Mouse (Mus musculus) heart, embryonic 16.5 days (tissue): ENCODE measurements around the gene Nop2. TPM values are rescaled to one million over a fixed set of nuclear protein-coding genes. Genes with fewer than 3 reads are reported as not detected.

Experiments
- ATAC-seq: fragments of 200-750 bp; cut with Nextera tagmentation; replicated peaks from 2 replicates; pipeline ENCODE4 v1.8.0; 2017; ENCODE audit warnings: moderate number of reproducible peaks; ENCODE audit not compliant: insufficient read depth, low FRiP score; ENCODE audit errors: extremely low read depth
- H3K27ac ChIP-seq: fragments of 300-500 bp; sonication (generic); 2 replicates; pipeline ENCODE4 v1.5.1; 2014; ENCODE audit warnings: mild to moderate bottlenecking, low read length, control low read depth, moderate library complexity
- H3K27me3 ChIP-seq: fragments of 300-500 bp; sonication (generic); 2 replicates; pipeline ENCODE4 v1.6.1; 2014; ENCODE audit warnings: low read length, mixed read lengths; ENCODE audit not compliant: control insufficient read depth, insufficient read depth
- H3K36me3 ChIP-seq: fragments of 300-500 bp; sonication (generic); 2 replicates; pipeline ENCODE4 v1.6.1; 2014; ENCODE audit not compliant: control insufficient read depth, insufficient read depth
- H3K4me1 ChIP-seq: fragments of 300-500 bp; sonication (generic); 2 replicates; pipeline ENCODE4 v1.6.1; 2014; ENCODE audit warnings: low read length, mixed read lengths; ENCODE audit not compliant: control insufficient read depth, insufficient read depth
- H3K4me2 ChIP-seq: fragments of 300-500 bp; sonication (generic); 2 replicates; pipeline ENCODE4 v1.6.1; 2014; ENCODE audit warnings: low read depth, mild to moderate bottlenecking, control low read depth, low read length
- H3K4me3 ChIP-seq: fragments of 300-500 bp; sonication (generic); 2 replicates; pipeline ENCODE4 v1.5.1; 2014; ENCODE audit warnings: mild to moderate bottlenecking, control low read depth, low read length
- H3K9ac ChIP-seq: fragments of 300-500 bp; sonication (generic); 2 replicates; pipeline ENCODE4 v1.6.1; 2014; ENCODE audit warnings: low read length, control low read depth
- H3K9me3 ChIP-seq: fragments of 300-500 bp; sonication (generic); replicated peaks from 2 replicates; pipeline ENCODE4 v1.6.1; 2016; ENCODE audit warnings: low read length; ENCODE audit not compliant: control insufficient read depth
- WGBS: fragments of 180-500 bp; shearing (Covaris S2); extraction: QIAGEN DNeasy Blood & Tissue Kit; methylation state at CpG from one replicate; pipeline ENCODE4 v1.1.7; 2014; 5-methylcytosine and 5-hydroxymethylcytosine counted together
- microRNA-seq: library from miRNA; unstranded; fragments of <30 nt; microRNA quantifications from one replicate; pipeline ENCODE4, GENCODE M21; 2017
- polyA plus RNA-seq: library from polyadenylated mRNA; unstranded; fragments of >200 nt; fragmentation: Nextera tagmentation; extraction: Ambion mirVana; gene quantifications from 2 replicates; pipeline ENCODE4 v1.2.1, GENCODE M21; 2015

The Nop2 gene
- polyA plus RNA-seq, 1 experiment from 2014 or later = 45.8 TPM

DNA sequence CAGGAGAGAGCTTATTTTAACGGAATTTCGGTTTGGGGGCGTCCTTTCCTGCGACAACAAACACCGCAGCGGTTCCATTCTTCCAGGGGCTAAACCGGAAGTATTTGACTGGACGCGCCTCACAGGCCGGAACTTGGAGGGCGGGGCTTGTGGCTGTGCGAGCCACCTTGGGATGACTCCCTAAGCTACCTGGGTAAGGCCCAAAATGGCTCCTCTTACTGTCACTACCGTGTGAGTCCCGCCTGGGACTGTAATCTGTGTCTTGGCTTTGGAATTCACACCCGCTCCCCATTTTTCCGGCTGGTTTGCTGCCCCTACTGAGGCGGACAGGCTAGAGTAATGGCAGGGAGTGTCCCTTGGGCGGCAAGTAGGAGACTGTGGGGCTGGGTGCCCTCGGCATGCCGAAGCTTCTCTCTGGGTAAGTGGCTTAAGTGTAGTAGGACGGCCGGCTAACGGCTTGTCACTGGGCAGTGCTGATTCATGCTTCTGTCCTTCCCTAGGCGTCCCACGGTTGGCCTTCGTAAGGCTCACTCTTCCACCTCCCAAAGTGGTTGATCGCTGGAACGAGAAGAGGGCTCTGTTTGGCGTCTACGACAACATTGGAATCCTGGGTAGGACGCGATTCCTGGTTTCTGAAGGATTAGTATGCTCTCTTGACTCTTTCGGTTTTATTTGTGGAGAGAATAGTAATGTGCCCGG lies 60.5 kb downstream of the Nop2 start:
- Histone ChIP-seq H3K4me1 (peaks cover 9% of the 10 kb centered on the region), H3K27me3 (no peaks in the 10 kb centered on the region), H3K27ac (peak overlapping the region; percentile 100), H3K9me3 (no peaks in the 10 kb centered on the region), H3K4me3 (peak overlapping the region; percentile 92), H3K9ac (peak overlapping the region; percentile 93), H3K4me2 (peak overlapping the region; percentile 89), H3K36me3 (peaks cover 36% of the 10 kb centered on the region)
- WGBS = under 1% methylated on average over 34 of the region's 34 CpGs
- peak; percentile 91 for ATAC-seq

GRCm38 (mm10) chr6:125192841-125193240 lies 61.1 kb downstream of the Nop2 start:
- ATAC-seq = no peak
- peak overlapping the region; percentile 89 for H3K4me2 ChIP-seq
- H3K27ac ChIP-seq = peak overlapping the region; percentile 100
- peak overlapping the region; percentile 93 for H3K9ac ChIP-seq
- H3K9me3 ChIP-seq = no peaks in the 10 kb centered on the region
- WGBS = 23% methylated on average over 5 of the region's 5 CpGs
- peaks cover 29% of the 10 kb centered on the region for H3K36me3 ChIP-seq
- peak overlapping the region; percentile 92 for H3K4me3 ChIP-seq
- H3K4me1 ChIP-seq = peaks cover 9% of the 10 kb centered on the region
- no peaks in the 10 kb centered on the region for H3K27me3 ChIP-seq

- 51% methylated on average over 7 of the region's 7 CpGs for WGBS
These were observed 61.7 kb downstream of the Nop2 start for GRCm38 (mm10) chr6:125193390-125193789.

More at GRCm38 (mm10) chr6:125193390-125193789, 61.7 kb downstream of the Nop2 start:
- Histone ChIP-seq H3K9ac (no peak overlapping the region), H3K4me2 (peak overlapping the region; percentile 89), H3K36me3 (peaks cover 25% of the 10 kb centered on the region), H3K9me3 (no peaks in the 10 kb centered on the region), H3K27me3 (no peaks in the 10 kb centered on the region), H3K4me3 (peak overlapping the region; percentile 92; the same call in 1 of the 2 replicates), H3K4me1 (peaks cover 9% of the 10 kb centered on the region), H3K27ac (no peak overlapping the region)
- no peak for ATAC-seq

Small RNAs within 50 kb of the gene (microRNA-seq; reads per million reads assigned to microRNA genes)
- not detected for gene Mir7045

Other genes with a start within 250 kb of the Nop2 start
- 0.25 and 2.1 TPM in 2 replicates for gene Cd4, start 243.7 kb upstream of the Nop2 start, polyA plus RNA-seq
- 1.1 and 1.7 TPM in 2 replicates for gene Lag3, start 220.2 kb upstream of the Nop2 start, polyA plus RNA-seq
- gene Ptms, start 211.8 kb upstream of the Nop2 start, polyA plus RNA-seq = 203 and 265 TPM in 2 replicates
- 387 and 398 TPM in 2 replicates for gene Mlf2, start 200.5 kb upstream of the Nop2 start, polyA plus RNA-seq
- gene Cops7a, start 166.4 kb upstream of the Nop2 start, polyA plus RNA-seq = 141 and 145 TPM in 2 replicates
- gene Pianp, start 135.2 kb upstream of the Nop2 start, polyA plus RNA-seq = 0.54 and 0.70 TPM in 2 replicates
- 8.7 and 9.6 TPM in 2 replicates for gene Zfp384, start 122.8 kb upstream of the Nop2 start, polyA plus RNA-seq
- gene Ing4, start 92.1 kb upstream of the Nop2 start, polyA plus RNA-seq = 77.5 and 89.0 TPM in 2 replicates
- 8.0 TPM in 2 replicates for gene Acrbp, start 82.2 kb upstream of the Nop2 start, polyA plus RNA-seq
- 0.55 and 1.6 TPM in 2 replicates for gene Lpar5, start 64.0 kb upstream of the Nop2 start, polyA plus RNA-seq
- 50.6 and 63.0 TPM in 2 replicates for gene Chd4, start 35.9 kb upstream of the Nop2 start, polyA plus RNA-seq
- gene Iffo1, start 13.3 kb downstream of the Nop2 start, polyA plus RNA-seq = 11.7 and 13.2 TPM in 2 replicates
- 3,677 and 4,254 TPM in 2 replicates for gene Gapdh, start 34.6 kb downstream of the Nop2 start, polyA plus RNA-seq
- 97.4 and 99.3 TPM in 2 replicates for gene Ncapd2, start 59.8 kb downstream of the Nop2 start, polyA plus RNA-seq
- 270 and 281 TPM in 2 replicates for gene Mrpl51, start 59.9 kb downstream of the Nop2 start, polyA plus RNA-seq
- gene Vamp1, start 83.6 kb downstream of the Nop2 start, polyA plus RNA-seq = 7.0 and 8.4 TPM in 2 replicates
- gene Tapbpl, start 100.0 kb downstream of the Nop2 start, polyA plus RNA-seq = 7.4 and 9.1 TPM in 2 replicates
- 7.9 and 18.5 TPM in 2 replicates for gene Cd27, start 105.1 kb downstream of the Nop2 start, polyA plus RNA-seq
- not detected in 2 replicates for gene Tuba3a, start 154.1 kb downstream of the Nop2 start, polyA plus RNA-seq
- 43.0 and 51.4 TPM in 2 replicates for gene Ltbr, start 182.0 kb downstream of the Nop2 start, polyA plus RNA-seq
- gene Scnn1a, start 188.8 kb downstream of the Nop2 start, polyA plus RNA-seq = 2.6 and 2.9 TPM in 2 replicates
- gene Tnfrsf1a, start 217.5 kb downstream of the Nop2 start, polyA plus RNA-seq = 54.2 and 54.8 TPM in 2 replicates
- gene Plekhg6, start 248.9 kb downstream of the Nop2 start, polyA plus RNA-seq = 0.25 and 0.41 TPM in 2 replicates